Mouse (Mus musculus) regulatory T cell (primary cell): ENCODE data around the gene Morn3.

ENCODE experiments used
- in situ Hi-C: fragments of 300-600 bp; cut with MboI, MseI; formaldehyde crosslinking; loops from one replicate; pipeline ENCODE4 v1.15.1; 2025; ENCODE audit warnings: high pct_unique_total_duplicates

Morn3 gene

GRCm38 (mm10) chr5:123024965-123025573 lies 21.7 kb downstream of the Morn3 start:
- in situ Hi-C loops = no loop called here

DNA sequence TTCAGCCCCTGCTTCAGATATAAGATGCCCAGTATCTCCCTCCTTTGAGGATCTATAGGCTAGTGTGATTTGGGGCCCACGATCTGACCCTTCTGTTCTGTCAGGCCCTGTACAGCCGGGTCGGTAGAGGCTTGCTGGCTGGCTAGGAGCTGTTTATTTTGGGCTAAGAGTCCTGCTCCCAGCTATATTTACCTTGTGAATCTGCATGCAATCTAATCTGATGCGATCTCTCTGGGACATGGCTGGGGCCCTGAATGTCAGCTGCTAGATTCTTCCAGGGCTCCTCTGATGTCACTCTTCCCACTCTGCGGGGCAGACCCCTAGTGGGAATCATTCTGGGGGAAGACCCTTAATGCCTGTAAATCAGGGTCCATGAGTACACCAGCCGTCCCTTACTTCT lies 22.5 kb downstream of the Morn3 start:
- in situ Hi-C loops = no loop called here

DNA sequence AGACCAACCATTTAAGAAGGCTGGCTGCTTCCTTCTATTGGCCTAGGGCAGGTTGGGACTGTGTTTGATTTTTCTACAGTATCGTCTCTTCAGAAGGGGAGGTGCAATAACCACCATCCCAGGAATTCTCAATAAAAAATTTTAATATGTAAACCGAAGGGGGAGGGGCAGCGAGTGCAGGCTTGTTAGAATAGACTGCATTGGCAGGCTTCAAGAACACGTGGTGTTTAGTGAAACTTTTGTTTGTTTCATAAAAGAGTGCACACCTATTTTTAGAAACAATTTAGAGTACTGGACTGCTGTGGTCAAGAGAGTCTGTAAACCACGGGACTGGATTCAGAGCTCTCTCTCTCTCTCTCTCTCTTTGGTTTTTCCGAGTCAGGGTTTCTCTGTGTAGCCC lies 23.8 kb downstream of the Morn3 start:
- in situ Hi-C loops = no loop called here

- in situ Hi-C loops = no loop called here
Observed at GRCm38 (mm10) chr5:123021438-123021837, 25.4 kb downstream of the Morn3 start.

DNA sequence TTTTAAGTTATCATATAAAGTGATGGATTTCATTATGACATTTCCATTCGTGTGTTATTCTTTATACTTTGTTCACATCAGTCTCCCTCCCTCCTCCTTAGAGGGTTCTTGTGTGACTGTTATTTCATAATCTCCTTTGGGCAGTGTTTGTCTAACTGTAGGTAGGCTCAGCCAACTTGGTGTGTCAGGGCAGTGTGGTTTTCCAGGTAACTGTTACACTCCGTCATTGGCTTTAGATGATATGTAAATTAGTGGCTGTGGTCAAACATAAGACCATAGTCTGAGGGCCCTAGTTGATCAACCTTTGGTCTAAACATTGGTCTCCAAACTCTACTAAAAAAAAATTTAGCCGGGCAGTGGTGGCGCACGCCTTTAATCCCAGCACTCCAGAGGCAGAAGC lies 26.4 kb downstream of the Morn3 start:
- in situ Hi-C loops = no loop called here

- in situ Hi-C loops = no loop called here
Observed at GRCm38 (mm10) chr5:123019336-123020016, 27.3 kb downstream of the Morn3 start.

- in situ Hi-C loops = no loop called here
Observed at GRCm38 (mm10) chr5:123017504-123017903, 29.3 kb downstream of the Morn3 start.

GRCm38 (mm10) chr5:123015915-123016314 lies 30.9 kb downstream of the Morn3 start:
- in situ Hi-C loops = no loop called here

DNA sequence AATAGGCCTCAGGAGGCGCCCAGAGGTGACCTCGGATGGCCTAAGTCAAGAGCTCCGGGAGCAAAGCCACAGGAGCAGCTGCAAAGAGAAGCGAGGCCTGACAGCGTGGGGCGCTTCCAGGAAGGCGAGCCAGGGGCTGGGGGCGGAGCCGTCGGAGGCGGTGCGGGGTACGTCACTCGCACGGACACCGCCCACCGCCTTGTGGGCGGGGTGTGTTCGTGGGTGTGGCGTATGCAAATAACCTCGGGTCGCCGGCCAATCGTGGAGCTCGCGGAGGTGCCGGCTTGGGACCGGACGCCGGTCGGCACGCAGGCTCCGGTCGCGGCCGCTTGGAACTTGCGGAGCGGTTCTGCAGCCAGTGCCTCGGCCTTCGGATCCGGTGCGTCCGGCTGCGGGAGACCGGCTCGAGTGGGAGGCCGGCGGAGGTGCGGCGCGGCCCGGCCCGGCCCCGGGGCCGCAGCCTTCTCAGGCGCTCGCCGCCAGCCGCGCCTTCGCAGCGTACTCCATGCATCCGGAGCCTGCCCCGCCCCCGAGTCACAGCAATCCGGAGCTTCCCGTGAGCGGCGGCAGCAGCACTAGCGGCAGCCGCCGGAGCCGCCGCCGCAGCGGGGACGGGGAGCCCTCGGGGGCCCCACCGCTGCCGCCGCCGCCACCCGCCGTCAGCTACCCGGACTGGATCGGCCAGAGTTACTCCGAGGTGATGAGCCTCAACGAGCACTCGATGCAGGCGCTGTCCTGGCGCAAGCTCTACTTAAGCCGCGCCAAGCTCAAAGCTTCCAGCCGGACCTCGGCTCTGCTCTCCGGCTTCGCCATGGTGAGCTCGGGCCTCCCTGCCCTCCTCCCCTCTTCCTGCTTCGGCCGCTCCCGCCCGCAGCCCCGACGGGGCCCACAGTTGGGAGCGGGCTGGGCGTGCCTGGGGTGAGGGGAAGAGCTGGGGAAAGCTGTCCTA lies 31.8 kb downstream of the Morn3 start, which contains the start of gene Orai1:
Gene Orai1 (plus strand): TSS at position 322 of the 949 bp plus-strand sequence.
- in situ Hi-C loops = loop anchor here (5.0 kb wide), 1 partner anchor 32 kb away; the partner anchor contains the start of gene Morn3

DNA sequence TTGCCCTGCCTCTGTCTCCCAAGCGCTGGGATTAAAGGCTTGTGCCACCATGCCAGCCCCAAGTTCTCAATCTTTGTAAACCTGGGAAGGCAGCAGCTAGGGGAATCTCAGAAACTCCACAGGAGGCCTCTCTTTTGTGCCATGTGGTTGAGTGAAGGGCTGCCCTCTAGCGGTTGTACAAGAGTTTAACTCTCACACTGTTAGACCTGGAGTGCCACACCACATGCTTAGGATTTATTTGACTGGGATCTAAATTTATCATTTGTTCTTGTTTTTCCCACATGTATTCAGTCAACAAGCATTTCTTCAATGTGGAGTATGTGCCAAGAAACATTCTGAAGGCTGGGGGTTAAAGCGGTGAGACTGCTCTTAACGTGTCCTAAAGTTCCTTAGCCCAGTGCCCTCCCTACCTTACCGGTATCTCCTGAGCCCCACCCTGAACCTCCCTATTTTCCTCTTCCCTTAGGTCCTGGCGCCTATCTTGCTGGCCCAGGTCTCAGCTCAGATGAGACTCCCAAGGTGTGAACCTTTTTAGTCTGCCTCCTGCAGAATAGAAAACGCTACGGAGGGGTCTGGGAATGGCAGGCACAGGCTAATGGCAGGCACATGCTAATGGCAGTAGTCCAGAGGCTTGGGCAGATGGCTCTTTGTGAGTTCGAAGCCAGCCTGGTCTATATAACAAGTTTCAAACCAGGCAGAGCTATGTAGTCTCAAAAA lies 33.1 kb downstream of the Morn3 start:
- in situ Hi-C loops = loop anchor here (5.0 kb wide), 1 partner anchor 34 kb away; the partner anchor contains the start of gene Morn3

DNA sequence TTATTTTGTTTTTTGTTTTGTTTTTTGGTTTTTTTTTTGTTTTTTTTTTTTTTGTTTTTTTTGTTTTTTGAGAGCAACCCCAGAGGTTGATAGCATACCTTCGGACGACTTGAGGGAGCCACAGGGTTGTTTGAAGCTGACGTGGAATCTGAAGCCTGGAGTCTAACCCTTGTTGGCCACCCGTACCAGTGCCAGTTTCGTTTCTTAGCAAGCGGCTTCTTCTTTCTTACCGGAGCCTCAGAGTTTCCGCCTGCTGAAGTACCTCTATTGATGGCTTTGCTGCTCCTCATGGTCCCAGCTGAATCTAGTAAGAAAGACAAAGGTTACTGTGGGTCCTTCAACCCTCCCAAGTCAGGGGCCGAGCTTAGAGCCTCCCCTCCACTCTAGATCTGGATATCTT lies 35.1 kb downstream of the Morn3 start:
- in situ Hi-C loops = loop anchor here (5.0 kb wide), 1 partner anchor 36 kb away; the partner anchor contains the start of gene Morn3

- in situ Hi-C loops = loop anchor here (5.0 kb wide), 1 partner anchor 36 kb away; the partner anchor contains the start of gene Morn3
Observed at GRCm38 (mm10) chr5:123010806-123011205, 36.0 kb downstream of the Morn3 start.

DNA sequence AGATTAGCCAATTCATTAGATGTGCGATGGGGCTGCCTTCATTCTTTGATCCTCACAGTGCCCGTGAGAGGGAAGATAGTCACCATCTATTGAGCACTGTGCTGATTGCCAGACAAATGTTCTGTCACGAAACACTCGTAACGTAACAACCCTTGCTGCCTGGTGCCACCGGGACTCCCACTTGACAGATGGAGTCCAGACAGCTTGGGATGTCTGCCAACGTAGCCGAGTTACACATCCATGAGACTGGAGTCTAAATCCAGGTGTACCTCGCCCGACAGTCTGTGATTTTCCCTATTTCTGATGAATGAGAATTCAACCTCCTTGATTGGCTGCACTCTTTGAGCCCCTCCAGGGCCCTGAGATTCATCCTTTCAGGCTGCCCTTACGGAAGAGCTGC lies 36.9 kb downstream of the Morn3 start:
- in situ Hi-C loops = loop anchor here (5.0 kb wide), 2 partner anchors 37 to 43 kb away; partner anchors contain the start of gene Morn3

DNA sequence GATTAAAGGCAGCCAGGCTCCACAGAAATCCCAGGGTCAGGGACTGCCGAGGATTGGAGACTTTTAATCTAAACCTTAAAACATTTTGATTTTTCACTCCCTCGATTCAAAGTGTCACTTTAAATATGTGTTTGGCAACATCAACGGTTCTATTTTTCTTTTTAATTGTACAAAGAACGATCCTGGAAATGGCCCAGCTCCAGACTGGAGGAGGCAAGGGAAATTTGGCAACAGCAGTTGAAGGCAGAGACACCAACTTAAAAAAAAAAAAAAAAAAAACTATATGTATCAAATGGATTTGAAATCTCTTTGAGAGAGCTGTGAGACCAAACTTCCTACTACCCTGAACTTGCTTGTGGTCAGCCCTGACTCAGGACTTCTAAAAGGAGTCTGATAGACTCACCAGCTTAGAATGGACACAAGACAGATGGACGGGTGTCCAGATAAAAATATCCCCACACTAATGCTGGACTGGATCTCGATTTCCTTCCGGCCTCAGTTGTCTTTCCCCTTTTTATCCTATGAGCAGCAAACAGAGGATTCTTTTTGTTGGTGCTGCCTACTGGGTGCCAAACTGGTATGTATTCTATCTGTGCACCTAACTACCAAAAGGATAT lies 37.8 kb downstream of the Morn3 start:
- in situ Hi-C loops = loop anchor here (5.0 kb wide), 1 partner anchor 42 kb away; no protein-coding TSS in a partner anchor

- in situ Hi-C loops = loop anchor here (5.0 kb wide), 1 partner anchor 39 kb away; no protein-coding TSS in a partner anchor
Observed at GRCm38 (mm10) chr5:123005716-123006592, 40.9 kb downstream of the Morn3 start.

- in situ Hi-C loops = no loop called here
Observed at GRCm38 (mm10) chr5:123000901-123001300, 45.9 kb downstream of the Morn3 start.

GRCm38 (mm10) chr5:122997205-122998204 lies 49.3 kb downstream of the Morn3 start:
- in situ Hi-C loops = no loop called here

GRCm38 (mm10) chr5:122994910-122995309 lies 51.9 kb downstream of the Morn3 start:
- in situ Hi-C loops = no loop called here
